Mouse (Mus musculus) olfactory bulb, adult 2 months (tissue): ENCODE data around the gene Habp4. TPM values are rescaled to one million over a fixed set of nuclear protein-coding genes. Genes with fewer than 3 reads are reported as not detected.

ENCODE experiments used
- H3K27ac ChIP-seq: fragments of 200-500 bp; 2 replicates; pipeline ENCODE4 v1.5.1; 2012; ENCODE audit warnings: low read depth, low read length; ENCODE audit not compliant: insufficient read depth
- H3K4me1 ChIP-seq: fragments of 200-500 bp; 2 replicates; pipeline ENCODE4 v1.6.1; 2012; ENCODE audit warnings: low read length; ENCODE audit not compliant: control insufficient read depth, insufficient read depth
- H3K4me3 ChIP-seq: fragments of 200-500 bp; 2 replicates; pipeline ENCODE4 v1.5.1; 2012; ENCODE audit warnings: mild to moderate bottlenecking, low read depth, low read length, moderate library complexity; ENCODE audit not compliant: insufficient read depth
- CTCF ChIP-seq: fragments of 200-500 bp; IDR thresholded peaks from 2 replicates; pipeline ENCODE4 v1.5.1; 2012; ENCODE audit warnings: low read depth, mild to moderate bottlenecking, low read length, moderate library complexity; ENCODE audit not compliant: insufficient read depth
- POLR2A ChIP-seq: fragments of 200-500 bp; IDR thresholded peaks from 2 replicates; pipeline ENCODE4 v1.6.1; 2012; ENCODE audit warnings: mild to moderate bottlenecking, low read depth, low read length, moderate library complexity; ENCODE audit not compliant: insufficient read depth
- WGBS: fragments of 180-500 bp; shearing (Covaris S2); methylation state at CpG from one replicate; pipeline ENCODE4 v1.1.7; 2018; 5-methylcytosine and 5-hydroxymethylcytosine counted together
- polyA plus RNA-seq: library from polyadenylated mRNA; stranded (reverse); fragments of >200 nt; gene quantifications from 2 replicates; pipeline ENCODE4 v1.2.4, GENCODE M21; 2012; ENCODE audit warnings: low replicate concordance; ENCODE audit not compliant: missing spikeins, insufficient read depth, insufficient read length

The Habp4 gene
- polyA plus RNA-seq, 1 experiment, result not detected

DNA sequence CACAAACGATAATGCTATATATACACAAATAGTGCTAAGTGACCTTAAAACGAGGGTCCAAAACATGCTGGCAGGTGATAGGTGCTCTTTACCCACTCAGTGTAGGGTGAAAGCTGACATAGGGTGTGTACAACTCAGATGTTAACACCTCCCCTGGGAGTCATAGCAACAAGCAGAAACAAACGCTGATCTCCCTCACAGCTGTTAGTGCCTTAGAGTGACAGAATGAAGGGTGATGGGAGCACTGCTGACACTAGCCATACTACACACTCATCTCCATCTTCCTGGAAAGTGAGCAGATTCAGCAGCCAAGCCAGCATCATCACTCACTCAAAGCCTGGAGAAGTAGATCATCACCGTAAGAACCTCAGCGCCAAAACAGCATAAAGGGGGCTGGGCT is 11.5 kb upstream of the Habp4 start:
- WGBS, result 70% methylated on average over 5 of the region's 5 CpGs
- Histone ChIP-seq H3K4me3 (no peak overlapping the region), H3K27ac (no peak overlapping the region), H3K4me1 (peaks cover 5% of the 10 kb centered on the region)
- TF ChIP-seq CTCF, result no peak
- no peak for TF ChIP-seq POLR2A

GRCm38 (mm10) chr13:64152241-64152669 is 9.4 kb upstream of the Habp4 start:
- no peak overlapping the region for H3K27ac ChIP-seq
- no peak for TF ChIP-seq POLR2A
- TF ChIP-seq CTCF, result no peak
- peaks cover 5% of the 10 kb centered on the region for H3K4me1 ChIP-seq
- under 1% methylated on average over 41 of the region's 42 CpGs for WGBS
- H3K4me3 ChIP-seq, result peak overlapping the region; percentile 85

DNA sequence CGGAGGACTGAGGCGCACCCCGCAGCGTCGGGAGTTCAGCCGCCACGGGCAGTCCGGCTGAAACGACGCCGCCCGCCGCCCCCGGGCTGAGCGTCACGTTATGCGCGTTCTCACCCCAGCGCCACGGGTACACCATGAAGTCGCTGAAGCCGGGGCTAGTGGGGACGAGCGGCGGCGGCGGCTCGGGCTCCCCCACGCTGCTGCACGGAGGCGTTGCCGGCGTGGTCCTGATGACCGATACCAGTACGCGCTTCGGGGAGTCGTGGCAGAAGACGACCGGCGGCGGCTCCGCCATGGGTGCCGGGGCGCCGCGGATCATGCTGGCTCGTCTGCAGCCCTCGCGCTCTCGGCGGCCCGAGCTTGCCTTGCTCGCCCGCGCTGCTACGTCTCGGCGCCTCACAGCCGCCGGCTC is 8.9 kb upstream of the Habp4 start:
- under 1% methylated on average over 61 of the region's 61 CpGs for WGBS

GRCm38 (mm10) chr13:64153083-64153682 is 8.4 kb upstream of the Habp4 start, which contains the start of gene Zfp367:
Gene Zfp367 (minus strand): TSS chr13:64153202.
- Histone ChIP-seq H3K27ac (no peak within 1 kb of the TSS), H3K4me3 (peak within 1 kb of the TSS; percentile 85), H3K4me1 (peaks cover 5% of the 10 kb centered on the region)
- TF ChIP-seq CTCF, result no peak
- TF ChIP-seq POLR2A, result no peak
- WGBS, result under 1% methylated on average over 55 of the region's 56 CpGs

More for the DNA sequence above, 8.9 kb upstream of the Habp4 start:
- Histone ChIP-seq H3K4me1 (peaks cover 5% of the 10 kb centered on the region), H3K27ac (no peak overlapping the region), H3K4me3 (peak overlapping the region; percentile 85)
- no peak for TF ChIP-seq POLR2A
- TF ChIP-seq CTCF, result no peak

DNA sequence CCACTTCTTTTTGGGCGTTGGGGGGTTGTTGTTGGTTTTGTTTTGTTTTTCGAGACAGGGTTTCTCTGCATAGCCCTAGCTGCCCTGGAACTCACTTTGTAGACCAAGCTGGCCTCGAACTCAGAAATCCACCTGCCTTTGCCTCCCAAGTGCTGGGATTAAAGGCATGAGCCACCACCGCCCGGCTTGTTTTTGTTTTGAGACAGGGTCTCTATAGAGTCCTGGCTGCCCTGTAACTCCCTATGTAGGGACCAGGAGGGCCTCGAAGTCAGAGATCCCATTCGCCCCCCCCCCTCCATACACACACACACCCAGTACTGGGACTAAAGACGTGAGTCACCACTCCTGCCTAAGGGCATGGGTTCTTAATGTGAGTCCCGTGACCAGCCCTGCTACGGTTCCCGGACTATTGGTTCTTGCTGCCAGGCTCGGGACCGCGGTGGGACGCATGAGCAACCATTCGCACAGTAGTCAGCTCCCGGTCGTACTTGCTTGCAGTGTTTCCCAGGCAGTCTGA is 7.8 kb upstream of the Habp4 start:
- peaks cover 5% of the 10 kb centered on the region for H3K4me1 ChIP-seq
- no peak for TF ChIP-seq CTCF
- no peak for TF ChIP-seq POLR2A
- H3K4me3 ChIP-seq, result peak overlapping the region; percentile 85
- no peak overlapping the region for H3K27ac ChIP-seq
- 1% methylated on average over 17 of the region's 18 CpGs for WGBS

- no peak for TF ChIP-seq POLR2A
- TF ChIP-seq CTCF, result no peak
- 70% methylated on average over 2 of the region's 2 CpGs for WGBS
- H3K4me1 ChIP-seq, result peaks cover 5% of the 10 kb centered on the region
- no peak overlapping the region for H3K4me3 ChIP-seq
- no peak overlapping the region for H3K27ac ChIP-seq
Measured at GRCm38 (mm10) chr13:64154651-64155050, 7.0 kb upstream of the Habp4 start.

GRCm38 (mm10) chr13:64155171-64155571 is 6.5 kb upstream of the Habp4 start:
- Histone ChIP-seq H3K27ac (no peak overlapping the region), H3K4me1 (peaks cover 5% of the 10 kb centered on the region), H3K4me3 (no peak overlapping the region)
- 53% methylated on average over 1 of the region's 1 CpGs for WGBS
- TF ChIP-seq POLR2A (no peak), CTCF (no peak)

DNA sequence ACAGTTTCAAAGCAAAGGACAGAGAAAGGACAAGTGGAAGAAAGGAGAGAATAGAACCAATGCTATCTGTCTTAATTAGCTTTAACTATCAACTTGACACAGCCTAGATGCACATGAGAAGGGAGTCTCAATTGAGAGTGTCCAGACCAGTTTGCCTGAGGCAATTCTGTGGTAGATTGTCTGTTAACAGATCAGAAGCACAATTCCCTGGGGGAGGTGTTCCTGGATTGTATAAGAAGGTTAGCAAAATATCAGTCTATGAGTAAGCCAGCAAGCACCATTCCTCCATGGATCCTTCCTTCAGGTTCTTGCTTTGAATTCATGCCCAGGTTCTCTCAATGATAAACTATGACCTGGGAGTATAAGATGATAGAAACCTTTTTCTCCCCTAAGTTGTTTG is 4.7 kb upstream of the Habp4 start:
- peaks cover 7% of the 10 kb centered on the region for H3K4me1 ChIP-seq
- no peak overlapping the region for H3K4me3 ChIP-seq
- no peak overlapping the region for H3K27ac ChIP-seq
- no peak for TF ChIP-seq POLR2A
- TF ChIP-seq CTCF, result no peak

- WGBS, result under 1% methylated on average over 71 of the region's 71 CpGs
- Histone ChIP-seq H3K4me1 (peaks cover 4% of the 10 kb centered on the region; the same call in 1 of the 2 replicates), H3K4me3 (peak overlapping the region; percentile 94), H3K27ac (peak overlapping the region; percentile 72)
- TF ChIP-seq POLR2A (peak; percentile 85), CTCF (no peak)
Measured at GRCm38 (mm10) chr13:64161916-64162611, 440 bp downstream of the Habp4 start.
